Mouse (Mus musculus) ES-E14 (cell line): ENCODE data around the gene Gabra4.

ENCODE experiments used
- CHD2 ChIP-seq: IDR thresholded peaks from 2 replicates; pipeline ENCODE4 v1.6.1; 2014; ENCODE audit warnings: mild to moderate bottlenecking, low read depth, low read length, inconsistent platforms
- HCFC1 ChIP-seq: IDR thresholded peaks from 2 replicates; pipeline ENCODE4 v1.6.1; 2012; ENCODE audit warnings: low read length, inconsistent platforms, borderline replicate concordance; ENCODE audit not compliant: insufficient read depth
- MAFK ChIP-seq: IDR thresholded peaks from 2 replicates; pipeline ENCODE4 v1.6.1; 2014; ENCODE audit warnings: mild to moderate bottlenecking, low read depth, low read length, inconsistent platforms; ENCODE audit not compliant: insufficient read depth
- ZC3H11A ChIP-seq: IDR thresholded peaks from 2 replicates; pipeline ENCODE4 v1.6.1; 2012; ENCODE audit warnings: low read depth, mild to moderate bottlenecking, inconsistent platforms, low read length, borderline replicate concordance
- ZNF384 ChIP-seq: IDR thresholded peaks from 2 replicates; pipeline ENCODE4 v1.6.1; 2012; ENCODE audit warnings: low read depth, low read length, inconsistent platforms

- TF ChIP-seq ZC3H11A (no peak), CHD2 (no peak), ZNF384 (no peak), HCFC1 (no peak), MAFK (no peak)
Observed at GRCm38 (mm10) chr5:71604128-71604690, 53.9 kb downstream of the Gabra4 start.
